Mouse (Mus musculus) embryonic facial prominence, embryonic 14.5 days (tissue): ENCODE data around the gene Fmc1. TPM values are rescaled to one million over a fixed set of nuclear protein-coding genes. Genes with fewer than 3 reads are reported as not detected.

Source experiments
- ATAC-seq: fragments of 200-750 bp; cut with Nextera tagmentation; 2 replicates; pipeline ENCODE4 v1.8.0; 2017; ENCODE audit warnings: low read depth, moderate number of reproducible peaks, moderate TSS enrichment
- DNase-seq: peaks from one replicate; pipeline ENCODE4 v3.0.0-alpha.2; 2015; ENCODE audit warnings: low spot score
- H3K27ac ChIP-seq: fragments of 300-500 bp; sonication (generic); replicated peaks from 2 replicates; pipeline ENCODE4 v1.5.1; 2014; ENCODE audit warnings: low read depth, mild to moderate bottlenecking, low read length, moderate library complexity
- H3K27me3 ChIP-seq: fragments of 300-500 bp; sonication (generic); replicated peaks from 2 replicates; pipeline ENCODE4 v1.6.1; 2014; ENCODE audit warnings: low read length; ENCODE audit not compliant: control insufficient read depth, insufficient read depth
- H3K36me3 ChIP-seq: fragments of 300-500 bp; sonication (generic); 2 replicates; pipeline ENCODE4 v1.6.1; 2014; ENCODE audit warnings: low read length, mixed read lengths; ENCODE audit not compliant: control insufficient read depth, insufficient read depth
- H3K4me1 ChIP-seq: fragments of 300-500 bp; sonication (generic); 2 replicates; pipeline ENCODE4 v1.6.1; 2014; ENCODE audit warnings: antibody characterized with exemption, low read length; ENCODE audit not compliant: control insufficient read depth, insufficient read depth
- H3K4me2 ChIP-seq: fragments of 300-500 bp; sonication (generic); 2 replicates; pipeline ENCODE4 v1.6.1; 2014; ENCODE audit warnings: low read depth, mild to moderate bottlenecking, low read length, moderate library complexity, mixed read lengths
- H3K4me3 ChIP-seq: fragments of 300-500 bp; sonication (generic); 2 replicates; pipeline ENCODE4 v1.5.1; 2014; ENCODE audit warnings: low read depth, mild to moderate bottlenecking, low read length
- H3K9ac ChIP-seq: fragments of 300-500 bp; sonication (generic); 2 replicates; pipeline ENCODE4 v1.6.1; 2014; ENCODE audit warnings: low read depth, mild to moderate bottlenecking, low read length, moderate library complexity, mixed read lengths
- H3K9me3 ChIP-seq: fragments of 300-500 bp; sonication (generic); 2 replicates; pipeline ENCODE4 v1.6.1; 2016; ENCODE audit warnings: low read length; ENCODE audit not compliant: control insufficient read depth
- WGBS: fragments of 180-500 bp; shearing (Covaris S2); extraction: QIAGEN DNeasy Blood & Tissue Kit; methylation state at CpG from one replicate; pipeline ENCODE4 v1.1.7; 2014; 5-methylcytosine and 5-hydroxymethylcytosine counted together
- polyA plus RNA-seq: library from polyadenylated mRNA; unstranded; fragments of >200 nt; fragmentation: Nextera tagmentation; extraction: Ambion mirVana; gene quantifications from 2 replicates; pipeline ENCODE4 v1.2.1, GENCODE M21; 2014

The Fmc1 gene
- 92.8 and 93.8 TPM in 2 replicates for polyA plus RNA-seq

GRCm38 (mm10) chr6:38533428-38534405 lies at the start of gene Fmc1:
Gene Fmc1, plus strand, starts transcription at chr6:38533502.
- WGBS: 6% methylated on average over 41 of the region's 41 CpGs
- peak within 1 kb of the TSS; percentile 85 for H3K4me3 ChIP-seq

GRCm38 (mm10) chr6:38492550-38492949 lies 40.8 kb upstream of the Fmc1 start:
- no peak for ATAC-seq
- Histone ChIP-seq H3K4me2 (no peak overlapping the region), H3K9ac (no peak overlapping the region), H3K27me3 (no peaks in the 10 kb centered on the region), H3K9me3 (0 out of 2 replicates have a peak, but pooled peaks cover 4% of the 10 kb centered on the region), H3K4me3 (no peak overlapping the region), H3K4me1 (no peaks in the 10 kb centered on the region), H3K36me3 (peaks cover 52% of the 10 kb centered on the region), H3K27ac (no peak overlapping the region)
- DNase-seq: peak; percentile 11
- WGBS: 89% methylated on average over 3 of the region's 3 CpGs

More at GRCm38 (mm10) chr6:38533428-38534405, at the start of gene Fmc1:
- peak within 1 kb of the TSS; percentile 90 for H3K4me2 ChIP-seq
- H3K27me3 ChIP-seq: no peaks in the 10 kb centered on the region
- H3K9me3 ChIP-seq: no peaks in the 10 kb centered on the region
- peak within 1 kb of the TSS; percentile 98 for H3K27ac ChIP-seq
- peak within 1 kb of the TSS; percentile 85 for H3K9ac ChIP-seq
- H3K36me3 ChIP-seq: no peaks in the 10 kb centered on the region
- DNase-seq (peak; percentile 100), ATAC-seq (peak; percentile 94)
- H3K4me1 ChIP-seq: 0 out of 2 replicates have a peak, but pooled peaks cover 4% of the 10 kb centered on the region

GRCm38 (mm10) chr6:38495641-38496040 lies 37.7 kb upstream of the Fmc1 start:
- H3K27me3 ChIP-seq: no peaks in the 10 kb centered on the region
- no peak overlapping the region for H3K4me2 ChIP-seq
- H3K4me3 ChIP-seq: no peak overlapping the region
- H3K36me3 ChIP-seq: peaks cover 63% of the 10 kb centered on the region
- no peak for DNase-seq
- no peaks in the 10 kb centered on the region for H3K4me1 ChIP-seq
- no peak overlapping the region for H3K9ac ChIP-seq
- H3K9me3 ChIP-seq: 0 out of 2 replicates have a peak, but pooled peaks cover 4% of the 10 kb centered on the region
- WGBS: 71% methylated on average over 4 of the region's 4 CpGs
- ATAC-seq: no peak
- no peak overlapping the region for H3K27ac ChIP-seq

- DNase-seq (no peak), ATAC-seq (no peak)
- Histone ChIP-seq H3K4me2 (no peak overlapping the region), H3K27ac (no peak overlapping the region), H3K4me3 (no peak overlapping the region), H3K9me3 (no peaks in the 10 kb centered on the region), H3K27me3 (no peaks in the 10 kb centered on the region), H3K9ac (no peak overlapping the region), H3K36me3 (no peaks in the 10 kb centered on the region), H3K4me1 (no peaks in the 10 kb centered on the region)
- 100% methylated on average over 1 of the region's 1 CpGs for WGBS
Measured at GRCm38 (mm10) chr6:38512096-38512495, 21.2 kb upstream of the Fmc1 start.

GRCm38 (mm10) chr6:38512830-38513229 lies 20.5 kb upstream of the Fmc1 start:
- Histone ChIP-seq H3K9ac (no peak overlapping the region), H3K4me1 (no peaks in the 10 kb centered on the region), H3K4me2 (no peak overlapping the region), H3K4me3 (no peak overlapping the region), H3K9me3 (no peaks in the 10 kb centered on the region), H3K27me3 (no peaks in the 10 kb centered on the region), H3K36me3 (no peaks in the 10 kb centered on the region), H3K27ac (no peak overlapping the region)
- no peak for ATAC-seq
- DNase-seq: no peak

- H3K4me1 ChIP-seq: no peaks in the 10 kb centered on the region
- H3K27ac ChIP-seq: no peak overlapping the region
- H3K27me3 ChIP-seq: no peaks in the 10 kb centered on the region
- no peaks in the 10 kb centered on the region for H3K9me3 ChIP-seq
- H3K4me3 ChIP-seq: no peak overlapping the region
- ATAC-seq (no peak), DNase-seq (no peak)
- H3K9ac ChIP-seq: no peak overlapping the region
- no peaks in the 10 kb centered on the region for H3K36me3 ChIP-seq
- 91% methylated on average over 4 of the region's 4 CpGs for WGBS
- H3K4me2 ChIP-seq: no peak overlapping the region
Measured at GRCm38 (mm10) chr6:38515201-38515600, 18.1 kb upstream of the Fmc1 start.

- Histone ChIP-seq H3K27me3 (no peaks in the 10 kb centered on the region), H3K36me3 (peaks cover 7% of the 10 kb centered on the region; the same call in 1 of the 2 replicates), H3K4me3 (no peak overlapping the region), H3K27ac (no peak overlapping the region), H3K9me3 (no peaks in the 10 kb centered on the region), H3K4me1 (no peaks in the 10 kb centered on the region), H3K4me2 (no peak overlapping the region), H3K9ac (no peak overlapping the region)
- WGBS: 21% methylated on average over 8 of the region's 8 CpGs
- DNase-seq (no peak), ATAC-seq (no peak)
Measured at GRCm38 (mm10) chr6:38523851-38524250, 9.5 kb upstream of the Fmc1 start.

GRCm38 (mm10) chr6:38531211-38531820 lies 2.0 kb upstream of the Fmc1 start:
- Histone ChIP-seq H3K27ac (no peak overlapping the region), H3K4me1 (0 out of 2 replicates have a peak, but pooled peaks cover 4% of the 10 kb centered on the region), H3K4me3 (no peak overlapping the region), H3K9me3 (no peaks in the 10 kb centered on the region), H3K4me2 (no peak overlapping the region), H3K36me3 (no peaks in the 10 kb centered on the region), H3K27me3 (no peaks in the 10 kb centered on the region), H3K9ac (no peak overlapping the region)
- WGBS: 35% methylated on average over 5 of the region's 5 CpGs
- no peak for ATAC-seq
- peak; percentile 38 for DNase-seq
